Mouse (Mus musculus): ENCODE results near the gene St6galnac1. TPM values are rescaled to one million over a fixed set of nuclear protein-coding genes. Genes with fewer than 3 reads are reported as not detected.
"Not testable (repeated sequence)": the region's sequence is repeated elsewhere in the genome, so short reads cannot be mapped to it uniquely, and the experiment has no call there.

Gene St6galnac1
- total RNA-seq, 2 experiments from 2014 or later, result not detected

- intact Hi-C loops (cut with DNase I), result no loop called here
- H3K27ac ChIP-seq, result peak overlapping the region; percentile 57
- no peak for DNase-seq
- TF ChIP-seq CTCF (IDR thresholded peaks at IDR 0.05), result no peak
- H3K4me3 ChIP-seq, result no peak overlapping the region
These were observed 25.8 kb upstream of the St6galnac1 start for GRCm38 (mm10) chr11:116801106-116801505.

GRCm38 (mm10) chr11:116799364-116799763 is 24.1 kb upstream of the St6galnac1 start:
- H3K4me3 ChIP-seq, result no peak overlapping the region
- intact Hi-C loops (cut with DNase I), result no loop called here
- no peak for TF ChIP-seq CTCF (IDR thresholded peaks at IDR 0.05)
- peak overlapping the region; percentile 35; the same call in 1 of the 2 replicates for H3K27ac ChIP-seq
- DNase-seq, result peak; percentile 48

- TF ChIP-seq CTCF (IDR thresholded peaks at IDR 0.05), result no peak
- peak; percentile 7 for DNase-seq
- no peak overlapping the region for H3K4me3 ChIP-seq
- intact Hi-C loops (cut with DNase I), result no loop called here
- H3K27ac ChIP-seq, result no peak overlapping the region
These were observed 8.9 kb upstream of the St6galnac1 start for GRCm38 (mm10) chr11:116784221-116784620.

- intact Hi-C loops (cut with DNase I), result no loop called here
- H3K4me3 ChIP-seq, result peak overlapping the region; percentile 37
- peak; percentile 1; the same call in 1 of the 2 replicates for TF ChIP-seq CTCF (IDR thresholded peaks at IDR 0.05)
- peak; percentile 20 for DNase-seq
- no peak overlapping the region for H3K27ac ChIP-seq
These were observed 7.4 kb upstream of the St6galnac1 start for GRCm38 (mm10) chr11:116782737-116783145.

- Histone ChIP-seq H3K27ac (no peak overlapping the region), H3K4me3 (no peak overlapping the region)
- no peak for TF ChIP-seq CTCF (IDR thresholded peaks at IDR 0.05)
- peak; percentile 4 for DNase-seq
- intact Hi-C loops (cut with DNase I), result no loop called here
These were observed 2.1 kb downstream of the St6galnac1 start for GRCm38 (mm10) chr11:116773205-116773604.

GRCm38 (mm10) chr11:116769873-116770272 is 5.4 kb downstream of the St6galnac1 start:
- DNase-seq, result no peak
- intact Hi-C loops (cut with DNase I), result no loop called here
- TF ChIP-seq CTCF (IDR thresholded peaks at IDR 0.05), result no peak

GRCm38 (mm10) chr11:116764946-116765345 is 10.4 kb downstream of the St6galnac1 start:
- Histone ChIP-seq H3K4me3 (no peak overlapping the region), H3K27ac (no peak overlapping the region)
- TF ChIP-seq CTCF (IDR thresholded peaks at IDR 0.05), result no peak
- no peak for DNase-seq
- intact Hi-C loops (cut with DNase I), result no loop called here

More at GRCm38 (mm10) chr11:116769873-116770272, 5.4 kb downstream of the St6galnac1 start:
- H3K4me3 ChIP-seq, result no peak overlapping the region
- no peak overlapping the region for H3K27ac ChIP-seq

- no peak overlapping the region for H3K4me3 ChIP-seq
- intact Hi-C loops (cut with DNase I), result no loop called here
- DNase-seq, result no peak
- TF ChIP-seq CTCF (IDR thresholded peaks at IDR 0.05), result no peak
- no peak overlapping the region for H3K27ac ChIP-seq
These were observed 11.0 kb downstream of the St6galnac1 start for GRCm38 (mm10) chr11:116764346-116764745.

- no peak for TF ChIP-seq CTCF (IDR thresholded peaks at IDR 0.05)
- Histone ChIP-seq H3K4me3 (no peak overlapping the region), H3K27ac (no peak overlapping the region)
- DNase-seq, result no peak
- intact Hi-C loops (cut with DNase I), result no loop called here
These were observed 20.1 kb downstream of the St6galnac1 start for GRCm38 (mm10) chr11:116755191-116755590.

GRCm38 (mm10) chr11:116753674-116754470 is 21.4 kb downstream of the St6galnac1 start:
- H3K4me3 ChIP-seq, result no peak overlapping the region
- intact Hi-C loops (cut with DNase I), result no loop called here
- no peak for TF ChIP-seq CTCF (IDR thresholded peaks at IDR 0.05)
- peak; percentile 24 for DNase-seq
- H3K27ac ChIP-seq, result peak overlapping the region; percentile 64

- no peak for DNase-seq
- no peak overlapping the region for H3K27ac ChIP-seq
- no peak for TF ChIP-seq CTCF (IDR thresholded peaks at IDR 0.05)
- no peak overlapping the region for H3K4me3 ChIP-seq
- intact Hi-C loops (cut with DNase I), result loop anchor here (2.0 kb wide), 1 partner anchor 25 kb away; the partner anchor contains the start of gene St6galnac1
These were observed 25.6 kb downstream of the St6galnac1 start for GRCm38 (mm10) chr11:116749733-116750132.

- H3K4me3 ChIP-seq; intact Hi-C loops (cut with DNase I); DNase-seq: not testable (repeated sequence)
These were observed 26.6 kb downstream of the St6galnac1 start for GRCm38 (mm10) chr11:116748692-116749091.

GRCm38 (mm10) chr11:116746822-116747221 is 28.5 kb downstream of the St6galnac1 start:
- intact Hi-C loops (cut with DNase I); DNase-seq; H3K27ac ChIP-seq; H3K4me3 ChIP-seq: not testable (repeated sequence)

More at GRCm38 (mm10) chr11:116748692-116749091, 26.6 kb downstream of the St6galnac1 start:
- not testable (repeated sequence) for H3K27ac ChIP-seq

- intact Hi-C loops (cut with DNase I); H3K27ac ChIP-seq; DNase-seq; H3K4me3 ChIP-seq: not testable (repeated sequence)
These were observed 29.9 kb downstream of the St6galnac1 start for GRCm38 (mm10) chr11:116745457-116745856.
